Mouse (Mus musculus): ENCODE results near the gene Gsap.

GRCm38 (mm10) chr5:21175132-21176112, 10.6 kb upstream of the Gsap start:
- TF ChIP-seq POLR2A (IDR thresholded peaks at IDR 0.05; ENCODE audit: insufficient read depth, low read depth, low read length) = no peak
- TF ChIP-seq CTCF (IDR thresholded peaks at IDR 0.05) = no peak
- TF ChIP-seq EP300 (IDR thresholded peaks at IDR 0.05; ENCODE audit: insufficient read depth, low read depth, low read length) = no peak

All from heart, adult 2 months (tissue).